Mouse (Mus musculus): Measurements from ENCODE around the gene Gm20388.

- TF ChIP-seq TAL1 (IDR thresholded peaks at IDR 0.05; ENCODE audit: low read length) (no peak), GATA1 (IDR thresholded peaks at IDR 0.05; ENCODE audit: low read length) (no peak)
These were observed 1202.6 kb downstream of the Gm20388 start for GRCm38 (mm10) chr8:121113261-121113660.

Data from erythroblast, embryonic 14.5 days (primary cell).